In the genomic region with DNA sequence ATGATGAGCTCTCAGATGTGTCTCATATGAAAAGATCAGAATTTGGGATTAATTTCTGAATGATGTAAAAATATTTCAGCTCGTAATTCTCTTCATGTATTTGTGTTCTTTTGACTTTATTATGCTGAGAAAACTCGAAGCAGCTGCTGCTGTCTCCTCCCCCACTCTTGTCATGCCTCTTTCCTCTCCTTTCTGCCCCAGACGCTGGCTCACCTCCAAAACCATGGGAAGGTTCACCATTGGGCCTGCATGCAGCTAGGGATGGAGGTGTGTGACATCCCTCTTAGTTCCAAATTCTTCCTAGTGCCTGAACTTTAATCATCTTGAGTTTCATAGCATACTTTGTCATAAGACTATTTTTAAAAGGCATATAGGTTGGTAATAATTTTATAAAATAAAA, we compare ENCODE assay signal across 18 mouse cellular contexts.
"Had no signal": no experiment of that assay in that cellular context is flagged by ENCODE, and none has a peak within 500 bp of the region (broad histone marks: within the 10 kb centered on the region; RNA-seq: fewer than 3 reads in every experiment).

No protein-coding gene starts in this region.

- ATAC-seq: lung, postnatal 0 days had no signal

- H3K4me2 ChIP-seq: limb, embryonic 12.5 days; midbrain, embryonic 12.5 days; neural tube, embryonic 13.5 days had no signal

- H3K9me3 ChIP-seq: limb, embryonic 12.5 days; midbrain, embryonic 12.5 days; neural tube, embryonic 13.5 days had no signal

- H3K4me3 ChIP-seq: limb, embryonic 12.5 days; midbrain, embryonic 12.5 days; neural tube, embryonic 13.5 days had no signal

- H3K27ac ChIP-seq: kidney, postnatal 0 days; limb, embryonic 12.5 days; liver, embryonic 14.5 days; midbrain, embryonic 12.5 days; neural tube, embryonic 13.5 days had no signal

- H3K4me1 ChIP-seq: midbrain, embryonic 12.5 days; neural tube, embryonic 13.5 days had no signal

- H3K9ac ChIP-seq: limb, embryonic 12.5 days; liver, embryonic 14.5 days; midbrain, embryonic 12.5 days; neural tube, embryonic 13.5 days had no signal

- H3K36me3 ChIP-seq: limb, embryonic 12.5 days; midbrain, embryonic 12.5 days; neural tube, embryonic 13.5 days had no signal

- DNase-seq: kidney, adult 11 months; kidney, adult 9 months; kidney, postnatal 36 days; layer of hippocampus, adult 9-11 months; layer of hippocampus, postnatal 36 days; lung, adult 18-20 months; lung, postnatal 4 days; retina, postnatal 1 day; right cerebral cortex, postnatal 4 days; spleen, adult 18-20 months; thymus, adult 18-20 months; thymus, postnatal 14 days had no signal
